Mouse (Mus musculus) bone marrow macrophage, adult 2 months (primary cell): Measurements from ENCODE around the gene Zer1. TPM values are rescaled to one million over a fixed set of nuclear protein-coding genes. Genes with fewer than 3 reads are reported as not detected.
A peak's percentile ranks its signal among the peaks of the same experiment; 100 is the strongest.
"Not testable (repeated sequence)": the region's sequence is repeated elsewhere in the genome, so short reads cannot be mapped to it uniquely, and the experiment has no call there.

ENCODE experiments used
- H3K27ac ChIP-seq: 2 replicates; pipeline ENCODE4 v1.5.1; 2012; ENCODE audit warnings: low read depth, low read length; ENCODE audit not compliant: insufficient read depth
- H3K4me1 ChIP-seq: 2 replicates; pipeline ENCODE4 v1.6.1; 2012; ENCODE audit warnings: low read length; ENCODE audit not compliant: control insufficient read depth, insufficient read depth
- H3K4me3 ChIP-seq: 2 replicates; pipeline ENCODE4 v1.5.1; 2012; ENCODE audit warnings: mild to moderate bottlenecking, low read length, moderate library complexity; ENCODE audit not compliant: insufficient read depth
- CTCF ChIP-seq: IDR thresholded peaks from 2 replicates; pipeline ENCODE4 v1.5.1; 2012; ENCODE audit warnings: low read depth, mild to moderate bottlenecking, low read length, moderate library complexity
- POLR2A ChIP-seq: IDR thresholded peaks from 2 replicates; pipeline ENCODE4 v1.6.1; 2012; ENCODE audit warnings: mild to moderate bottlenecking, low read depth, low read length, borderline replicate concordance
- polyA plus RNA-seq: library from polyadenylated mRNA; stranded (reverse); fragments of >200 nt; gene quantifications from 2 replicates; pipeline ENCODE4 v1.2.4, GENCODE M21; 2012; ENCODE audit not compliant: missing spikeins, insufficient read depth, insufficient read length

Gene Zer1
- polyA plus RNA-seq, 1 experiment = 26.8 TPM

DNA sequence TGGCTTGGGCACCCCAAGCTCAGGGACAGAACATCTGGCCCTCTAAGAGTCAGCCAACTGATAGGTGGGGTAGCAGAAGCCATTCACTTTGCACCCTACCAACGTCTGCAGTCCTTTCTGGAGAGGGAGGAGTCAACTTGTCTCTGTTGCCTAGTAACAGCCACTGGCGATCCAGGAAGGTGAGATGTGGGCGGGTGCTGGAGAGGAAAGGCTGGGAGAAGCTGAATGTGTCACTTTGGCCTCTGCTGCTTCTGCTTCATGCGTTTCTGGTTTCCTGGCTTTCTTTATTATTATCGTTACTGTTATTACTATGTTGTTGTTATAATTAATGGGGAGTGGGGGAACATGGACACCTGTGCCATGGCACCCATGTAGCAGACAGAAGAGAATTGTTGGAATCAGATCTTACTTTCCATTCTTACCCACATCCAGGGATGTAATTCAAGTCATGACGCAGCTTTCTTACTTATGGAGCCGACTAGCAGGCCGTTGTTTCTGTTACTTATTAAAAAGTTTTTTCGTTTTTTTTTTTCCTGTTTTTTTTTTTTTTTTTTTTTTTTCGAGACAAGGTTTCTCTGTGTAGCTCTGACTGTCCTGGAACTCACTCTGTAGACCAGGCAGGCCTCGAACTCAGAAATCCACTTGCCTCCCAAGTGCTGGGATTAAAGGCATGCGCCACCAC lies 67.0 kb downstream of the Zer1 start, which contains the start of gene Set:
Gene Set (plus strand): TSS at position 156 of the 682 bp plus-strand sequence.
- no peak within 1 kb of the TSS for H3K4me3 ChIP-seq
- no peak for TF ChIP-seq CTCF
- TF ChIP-seq POLR2A = no peak
- no peak within 1 kb of the TSS for H3K27ac ChIP-seq

DNA sequence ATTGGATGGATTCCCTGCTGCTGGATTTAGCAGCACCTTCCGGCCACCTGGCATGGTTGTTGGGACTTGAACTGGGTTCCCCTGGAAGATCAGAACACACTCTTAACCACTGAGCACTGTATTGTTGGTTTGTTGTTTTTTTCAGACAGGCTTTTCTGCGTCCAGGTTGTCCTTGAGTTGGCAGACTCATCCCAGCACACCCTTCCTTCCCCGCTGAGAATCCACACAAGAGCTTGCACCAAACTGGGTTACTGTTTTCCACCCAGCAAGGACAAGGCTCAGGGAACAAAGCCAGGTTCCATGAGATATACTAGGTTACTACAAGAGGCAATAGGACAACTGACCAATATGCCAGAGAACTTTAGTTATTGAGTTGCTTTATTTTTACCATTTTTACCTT lies 67.6 kb downstream of the Zer1 start:
- H3K4me3 ChIP-seq = no peak overlapping the region
- no peak overlapping the region for H3K27ac ChIP-seq
- peaks cover 4% of the 10 kb centered on the region for H3K4me1 ChIP-seq
- TF ChIP-seq CTCF (no peak), POLR2A (no peak)

More for the DNA sequence above, 67.0 kb downstream of the Zer1 start, which contains the start of gene Set:
- peaks cover 4% of the 10 kb centered on the region for H3K4me1 ChIP-seq

DNA sequence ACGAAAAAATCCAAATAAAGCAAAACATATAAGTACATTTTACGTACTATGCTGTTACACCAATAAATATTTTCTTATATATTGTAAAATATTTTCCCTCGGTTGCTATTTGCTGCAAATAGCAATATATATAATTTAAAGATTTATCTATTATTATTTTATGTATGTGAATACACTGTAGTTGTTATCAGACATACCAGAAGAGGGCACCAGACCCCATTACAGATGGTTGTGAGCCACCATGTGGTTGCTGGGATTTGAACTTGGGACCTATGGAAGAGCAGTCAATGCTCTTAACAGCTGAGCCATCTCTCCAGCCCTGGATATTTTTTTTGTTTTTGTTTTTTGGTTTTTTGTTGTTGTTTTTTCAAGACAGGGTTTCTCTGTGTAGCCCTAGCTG lies 69.1 kb downstream of the Zer1 start:
- H3K4me1 ChIP-seq, H3K27ac ChIP-seq, H3K4me3 ChIP-seq: not testable (repeated sequence)

DNA sequence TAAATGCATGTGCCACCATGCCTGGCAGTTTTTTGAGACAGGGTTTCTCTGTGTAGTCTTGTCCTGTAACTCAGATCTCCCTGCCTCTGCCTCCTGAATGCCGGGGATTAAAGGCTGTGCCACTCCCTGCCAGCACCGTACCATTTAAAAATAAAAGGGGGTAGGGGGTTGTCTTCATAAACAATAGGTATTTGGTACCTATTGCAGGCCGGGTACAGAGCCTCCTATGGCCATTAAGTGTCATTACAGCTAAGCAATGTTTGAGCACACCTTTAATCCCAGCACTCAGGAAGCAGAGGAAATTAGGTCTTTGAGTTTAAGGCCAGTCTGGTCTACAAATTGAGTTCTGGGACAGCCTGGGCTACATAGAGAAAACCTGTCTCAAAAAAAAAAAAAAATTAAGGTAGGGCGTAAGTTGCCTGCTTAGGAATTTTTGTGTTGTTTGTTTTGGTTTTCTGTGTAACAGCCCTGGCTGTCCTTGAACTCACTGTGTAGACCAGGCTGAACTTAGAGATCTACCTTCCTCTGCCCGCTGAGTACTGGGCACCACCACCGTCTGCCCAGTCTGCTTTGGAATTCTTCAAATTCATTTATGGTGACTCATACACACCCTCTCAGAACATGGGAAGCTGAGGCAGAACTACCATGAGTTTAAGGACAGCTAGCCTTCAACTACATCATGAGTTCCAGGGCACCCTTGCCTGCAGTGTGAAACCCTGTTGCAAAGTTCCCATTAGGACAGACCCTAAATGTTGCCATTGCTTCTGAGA lies 72.2 kb downstream of the Zer1 start:
- Histone ChIP-seq H3K4me1 (peaks cover 16% of the 10 kb centered on the region), H3K27ac (no peak overlapping the region), H3K4me3 (no peak overlapping the region)
- no peak for TF ChIP-seq CTCF
- TF ChIP-seq POLR2A = no peak

DNA sequence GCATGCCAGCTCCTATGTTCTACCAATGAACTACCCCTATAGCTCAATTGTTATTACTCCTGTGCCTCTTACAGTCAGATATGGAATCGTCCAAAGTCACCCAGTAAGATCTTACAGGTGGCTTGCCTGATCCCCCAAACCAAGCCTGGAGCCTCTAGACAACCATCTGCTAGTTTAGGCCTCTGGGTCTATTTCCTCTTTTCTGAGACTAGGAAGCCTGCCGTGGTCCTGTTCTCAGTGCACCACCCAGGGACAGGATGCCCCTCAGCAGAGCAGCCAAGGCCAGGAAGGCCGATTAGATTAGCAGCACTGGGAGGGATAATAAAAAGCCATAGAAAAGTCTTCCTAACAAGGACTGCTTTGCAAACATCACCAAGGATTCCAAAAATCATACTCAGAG lies 74.6 kb downstream of the Zer1 start:
- TF ChIP-seq CTCF (no peak), POLR2A (no peak)
- H3K27ac ChIP-seq = peak overlapping the region; percentile 92
- H3K4me3 ChIP-seq = no peak overlapping the region
- H3K4me1 ChIP-seq = peaks cover 18% of the 10 kb centered on the region

DNA sequence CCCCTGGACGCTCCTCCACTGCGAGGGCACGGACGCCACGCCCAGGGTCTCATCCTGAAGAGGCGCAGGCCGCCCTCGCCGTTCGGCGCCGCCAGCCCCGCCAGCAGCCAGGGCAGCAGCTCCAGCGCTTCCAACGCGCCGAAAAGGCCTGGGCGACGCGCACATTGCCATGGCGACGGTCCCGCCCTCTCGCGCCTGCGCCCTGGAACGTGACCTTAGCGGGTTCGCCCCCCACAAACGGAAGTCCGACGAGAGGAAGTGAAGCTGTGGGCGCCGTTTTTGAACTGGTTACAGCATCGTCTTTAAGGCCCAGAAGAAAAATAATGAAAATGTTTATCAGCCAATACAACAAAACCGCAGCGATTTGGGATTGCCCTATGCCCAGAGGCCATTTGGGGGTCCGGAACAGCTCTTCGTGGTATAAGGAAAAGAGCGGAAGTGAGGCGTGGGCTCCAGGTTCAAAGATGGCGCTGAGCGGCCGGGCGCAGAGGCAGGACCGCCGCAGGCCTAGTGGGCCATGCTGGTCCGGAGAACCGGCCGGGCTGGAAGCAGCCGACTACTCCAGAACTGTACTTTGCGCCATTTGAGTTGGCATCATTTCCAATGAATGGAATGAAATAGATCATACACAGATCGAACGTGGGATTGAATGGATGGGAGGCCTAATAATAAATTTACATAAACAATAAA lies 75.5 kb downstream of the Zer1 start, which contains the start of gene Wdr34:
Gene Wdr34 (minus strand): TSS at position 183 of the 690 bp plus-strand sequence.
- Histone ChIP-seq H3K4me1 (peaks cover 18% of the 10 kb centered on the region), H3K27ac (peak within 1 kb of the TSS; percentile 92), H3K4me3 (peak within 1 kb of the TSS; percentile 78)
- no peak for TF ChIP-seq CTCF
- TF ChIP-seq POLR2A = 0 out of 2 replicates have a peak, but pooled peaks have one; percentile 27

DNA sequence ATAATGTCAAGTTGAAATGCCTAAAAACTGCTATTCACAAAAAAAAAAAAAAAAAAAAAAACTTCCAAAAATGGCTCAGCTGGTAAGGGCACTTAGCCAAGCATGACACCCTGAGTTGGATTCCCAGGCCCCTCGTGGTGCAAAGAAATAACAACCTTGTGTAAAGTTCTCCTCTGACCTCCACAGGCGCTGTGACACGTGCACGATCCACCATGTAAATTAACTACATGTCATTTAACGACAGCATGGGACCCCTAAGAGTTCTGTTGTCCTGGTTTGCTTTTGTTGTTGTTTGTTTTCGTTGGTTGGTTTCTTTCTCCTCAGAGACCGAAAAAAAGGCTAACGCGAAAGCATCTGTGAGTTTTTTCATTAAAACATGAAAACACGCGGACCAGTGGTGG lies 76.3 kb downstream of the Zer1 start:
- TF ChIP-seq POLR2A = no peak
- TF ChIP-seq CTCF = no peak
- Histone ChIP-seq H3K4me1 (peaks cover 18% of the 10 kb centered on the region), H3K27ac (peak overlapping the region; percentile 45), H3K4me3 (peak overlapping the region; percentile 78)

Other genes with a start within 250 kb of the Zer1 start
- gene Odf2, start 235.4 kb downstream of the Zer1 start, polyA plus RNA-seq = 49.8 and 50.6 TPM in 2 replicates
- 19.0 and 20.6 TPM in 2 replicates for gene Gle1, start 189.2 kb downstream of the Zer1 start, polyA plus RNA-seq
- 98.2 and 109 TPM in 2 replicates for gene Sptan1, start 159.0 kb downstream of the Zer1 start, polyA plus RNA-seq
- 8.2 TPM in 2 replicates for gene Wdr34, start 75.7 kb downstream of the Zer1 start, polyA plus RNA-seq
- gene Set, start 67.2 kb downstream of the Zer1 start, polyA plus RNA-seq = 167 and 173 TPM in 2 replicates
- gene Pkn3, start 46.9 kb downstream of the Zer1 start, polyA plus RNA-seq = 6.6 and 7.2 TPM in 2 replicates
- 23.7 and 28.2 TPM in 2 replicates for gene Zdhhc12, start 30.9 kb downstream of the Zer1 start, polyA plus RNA-seq
- gene Tbc1d13, start 9.2 kb upstream of the Zer1 start, polyA plus RNA-seq = 95.7 and 107 TPM in 2 replicates
- 5.4 and 6.4 TPM in 2 replicates for gene Endog, start 46.9 kb upstream of the Zer1 start, polyA plus RNA-seq
- 12.5 and 12.9 TPM in 2 replicates for gene Spout1, start 53.9 kb upstream of the Zer1 start, polyA plus RNA-seq
- gene Kyat1, start 81.3 kb upstream of the Zer1 start, polyA plus RNA-seq = 3.5 and 3.9 TPM in 2 replicates
- gene Lrrc8a, start 113.1 kb upstream of the Zer1 start, polyA plus RNA-seq = 17.0 and 18.9 TPM in 2 replicates
- gene Gm28035, start 116.0 kb upstream of the Zer1 start, polyA plus RNA-seq = 0.91 and 1.6 TPM in 2 replicates
- 8.2 and 15.3 TPM in 2 replicates for gene Phyhd1, start 141.6 kb upstream of the Zer1 start, polyA plus RNA-seq
- 3.5 TPM in 1 of 2 replicates, not detected in the other for gene Gm28038, start 156.5 kb upstream of the Zer1 start, polyA plus RNA-seq
- 11.5 and 12.4 TPM in 2 replicates for gene Dolk, start 161.7 kb upstream of the Zer1 start, polyA plus RNA-seq
- gene Nup188, start 161.8 kb upstream of the Zer1 start, polyA plus RNA-seq = 14.9 and 16.0 TPM in 2 replicates
- 40.8 and 45.1 TPM in 2 replicates for gene Sh3glb2, start 234.8 kb upstream of the Zer1 start, polyA plus RNA-seq
- 3.4 and 6.9 TPM in 2 replicates for gene Miga2, start 239.6 kb upstream of the Zer1 start, polyA plus RNA-seq